Mouse (Mus musculus): ENCODE measurements around the gene Zfp541. TPM values are rescaled to one million over a fixed set of nuclear protein-coding genes. Genes with fewer than 3 reads are reported as not detected.

The Zfp541 gene
- polyA plus RNA-seq, 2 experiments, result 0.02 TPM; not detected in 1

DNA sequence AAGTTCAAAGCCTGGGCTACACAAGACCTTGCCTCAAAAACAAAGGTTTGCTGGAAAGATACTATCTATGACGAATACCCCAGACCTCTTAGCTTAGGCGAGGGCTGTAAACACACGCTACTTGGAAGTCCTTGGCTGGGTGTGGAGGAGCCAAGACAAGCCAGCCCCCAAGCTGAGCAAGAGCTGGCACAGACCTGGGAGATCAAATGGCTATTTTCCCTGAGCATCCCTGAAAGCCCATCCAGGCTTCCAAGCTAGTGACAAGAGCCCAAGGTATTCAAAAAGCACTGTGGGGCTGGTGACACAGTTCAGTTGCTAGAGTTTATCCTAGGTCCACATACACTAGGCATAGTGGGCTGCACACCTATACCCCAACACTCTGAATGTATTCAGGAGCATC, 11.0 kb upstream of the Zfp541 start:
- Histone ChIP-seq H3K36me3 (replicated peaks; ENCODE audit: control insufficient read depth, insufficient read depth, low read depth) (no peaks in the 10 kb centered on the region), H3K9ac (replicated peaks) (no peak overlapping the region), H3K27me3 (ENCODE audit: control insufficient read depth, insufficient read depth, low read length) (no peaks in the 10 kb centered on the region), H3K9me3 (ENCODE audit: control insufficient read depth, low read length) (no peaks in the 10 kb centered on the region), H3K4me3 (ENCODE audit: insufficient read depth in 1 of 2, low read depth in 2 of 2, low read length in 2 of 2) (peak overlapping the region in 1 of 2 experiments; percentile 91; a peak in 1 of 4 replicates), H3K4me1 (replicated peaks; ENCODE audit: control insufficient read depth in 2 of 2, insufficient read depth in 2 of 2, low read length in 1 of 2) (peaks cover 26 to 30% of the 10 kb centered on the region in 2 experiments), H3K27ac (no peak overlapping the region; the same call in 1 of the 2 replicates), H3K4me2 (ENCODE audit: low read depth) (peak overlapping the region; percentile 97)
- no peak for ATAC-seq (ENCODE audit: insufficient read depth)
- no peak for DNase-seq (ENCODE audit: low read depth in 3 of 3, low spot score in 3 of 3)
- WGBS (ENCODE audit: insufficient replicate concordance), result 81% methylated on average over 3 of the region's 3 CpGs
- TF ChIP-seq EP300 (IDR thresholded peaks at IDR 0.05; ENCODE audit: low read depth), result no peak
- TF ChIP-seq CTCF (IDR thresholded peaks at IDR 0.05; ENCODE audit: low read depth), result no peak

GRCm38 (mm10) chr7:16051883-16052595, 9.6 kb upstream of the Zfp541 start:
- Histone ChIP-seq H3K4me2 (ENCODE audit: low read depth) (peak overlapping the region; percentile 90), H3K27ac (peak overlapping the region; percentile 65), H3K4me1 (replicated peaks; ENCODE audit: control insufficient read depth in 2 of 2, insufficient read depth in 2 of 2, low read length in 1 of 2) (peaks cover 22 to 23% of the 10 kb centered on the region in 2 experiments), H3K9me3 (ENCODE audit: control insufficient read depth, low read length) (no peaks in the 10 kb centered on the region), H3K27me3 (ENCODE audit: control insufficient read depth, insufficient read depth, low read length) (no peaks in the 10 kb centered on the region), H3K36me3 (replicated peaks; ENCODE audit: control insufficient read depth, insufficient read depth, low read depth) (no peaks in the 10 kb centered on the region), H3K9ac (replicated peaks) (peak overlapping the region; percentile 70), H3K4me3 (ENCODE audit: insufficient read depth in 1 of 2, low read depth in 2 of 2, low read length in 2 of 2) (peak overlapping the region; percentile 66 to 90)
- peak; percentile 27 for ATAC-seq (ENCODE audit: insufficient read depth)
- under 1% methylated on average over 19 of the region's 19 CpGs for WGBS (ENCODE audit: insufficient replicate concordance)
- DNase-seq (ENCODE audit: low read depth in 3 of 3, low spot score in 3 of 3), result peak; percentile 79 to 84 (median 80)
- 0 out of 2 replicates have a peak, but pooled peaks have one; percentile 6 for TF ChIP-seq EP300 (IDR thresholded peaks at IDR 0.05; ENCODE audit: low read depth)
- peak; percentile 97 for TF ChIP-seq CTCF (IDR thresholded peaks at IDR 0.05; ENCODE audit: low read depth)

- H3K4me1 ChIP-seq (replicated peaks; ENCODE audit: control insufficient read depth in 2 of 2, insufficient read depth in 2 of 2, low read length in 1 of 2), result peaks cover 22 to 23% of the 10 kb centered on the region in 2 experiments
- no peaks in the 10 kb centered on the region for H3K9me3 ChIP-seq (ENCODE audit: control insufficient read depth, low read length)
- H3K27me3 ChIP-seq (ENCODE audit: control insufficient read depth, insufficient read depth, low read length), result no peaks in the 10 kb centered on the region
- DNase-seq (ENCODE audit: low read depth in 3 of 3, low spot score in 3 of 3) (peak; percentile 94), ATAC-seq (ENCODE audit: insufficient read depth) (peak; percentile 66)
- no peaks in the 10 kb centered on the region for H3K36me3 ChIP-seq (replicated peaks; ENCODE audit: control insufficient read depth, insufficient read depth, low read depth)
- 0% methylated on average over 24 of the region's 24 CpGs for WGBS (ENCODE audit: insufficient replicate concordance)
- H3K27ac ChIP-seq, result peak overlapping the region; percentile 91
- peak overlapping the region; percentile 66 to 90 for H3K4me3 ChIP-seq (ENCODE audit: insufficient read depth in 1 of 2, low read depth in 2 of 2, low read length in 2 of 2)
- H3K4me2 ChIP-seq (ENCODE audit: low read depth), result peak overlapping the region; percentile 90
- H3K9ac ChIP-seq (replicated peaks), result peak overlapping the region; percentile 70
- TF ChIP-seq EP300 (IDR thresholded peaks at IDR 0.05; ENCODE audit: low read depth) (no peak), CTCF (IDR thresholded peaks at IDR 0.05; ENCODE audit: low read depth) (no peak)
Observed at GRCm38 (mm10) chr7:16052684-16053083, 8.9 kb upstream of the Zfp541 start.

- peak overlapping the region; percentile 91 for H3K27ac ChIP-seq
- peak overlapping the region; percentile 90 for H3K4me2 ChIP-seq (ENCODE audit: low read depth)
- TF ChIP-seq EP300 (IDR thresholded peaks at IDR 0.05; ENCODE audit: low read depth) (no peak), CTCF (IDR thresholded peaks at IDR 0.05; ENCODE audit: low read depth) (no peak)
- peak overlapping the region; percentile 60 for H3K9ac ChIP-seq (replicated peaks)
- H3K36me3 ChIP-seq (replicated peaks; ENCODE audit: control insufficient read depth, insufficient read depth, low read depth), result no peaks in the 10 kb centered on the region
- DNase-seq (ENCODE audit: low read depth in 3 of 3, low spot score in 3 of 3) (no peak), ATAC-seq (ENCODE audit: insufficient read depth) (no peak)
- no peaks in the 10 kb centered on the region for H3K9me3 ChIP-seq (ENCODE audit: control insufficient read depth, low read length)
- H3K4me3 ChIP-seq (ENCODE audit: insufficient read depth in 1 of 2, low read depth in 2 of 2, low read length in 2 of 2), result peak overlapping the region; percentile 66 to 90
- 2% methylated on average over 6 of the region's 6 CpGs for WGBS (ENCODE audit: insufficient replicate concordance)
- peaks cover 22 to 23% of the 10 kb centered on the region in 2 experiments for H3K4me1 ChIP-seq (replicated peaks; ENCODE audit: control insufficient read depth in 2 of 2, insufficient read depth in 2 of 2, low read length in 1 of 2)
- H3K27me3 ChIP-seq (ENCODE audit: control insufficient read depth, insufficient read depth, low read length), result no peaks in the 10 kb centered on the region
Observed at GRCm38 (mm10) chr7:16053105-16053504, 8.5 kb upstream of the Zfp541 start.

GRCm38 (mm10) chr7:16054966-16055365, 6.6 kb upstream of the Zfp541 start:
- Histone ChIP-seq H3K9me3 (ENCODE audit: control insufficient read depth, low read length) (no peaks in the 10 kb centered on the region), H3K27me3 (ENCODE audit: control insufficient read depth, insufficient read depth, low read length) (no peaks in the 10 kb centered on the region), H3K4me1 (replicated peaks; ENCODE audit: control insufficient read depth in 2 of 2, insufficient read depth in 2 of 2, low read length in 1 of 2) (peaks cover 13 to 16% of the 10 kb centered on the region in 2 experiments), H3K4me2 (ENCODE audit: low read depth) (no peak overlapping the region), H3K27ac (no peak overlapping the region), H3K9ac (replicated peaks) (no peak overlapping the region), H3K36me3 (replicated peaks; ENCODE audit: control insufficient read depth, insufficient read depth, low read depth) (no peaks in the 10 kb centered on the region), H3K4me3 (ENCODE audit: insufficient read depth in 1 of 2, low read depth in 2 of 2, low read length in 2 of 2) (no peak overlapping the region)
- TF ChIP-seq EP300 (IDR thresholded peaks at IDR 0.05; ENCODE audit: low read depth) (no peak), CTCF (IDR thresholded peaks at IDR 0.05; ENCODE audit: low read depth) (no peak; the same call in 1 of the 2 replicates)
- no peak for DNase-seq (ENCODE audit: low read depth in 3 of 3, low spot score in 3 of 3)
- 55% methylated on average over 4 of the region's 4 CpGs for WGBS (ENCODE audit: insufficient replicate concordance)
- no peak for ATAC-seq (ENCODE audit: insufficient read depth)
